Mouse (Mus musculus) hindbrain, embryonic 16.5 days (tissue): Measurements from ENCODE around the gene Trappc10. TPM values are rescaled to one million over a fixed set of nuclear protein-coding genes. Genes with fewer than 3 reads are reported as not detected.
A peak's percentile ranks its signal among the peaks of the same experiment; 100 is the strongest.
"Not testable (repeated sequence)": the region's sequence is repeated elsewhere in the genome, so short reads cannot be mapped to it uniquely, and the experiment has no call there.

ENCODE experiments used
- ATAC-seq: fragments of 200-750 bp; cut with Nextera tagmentation; 2 replicates; pipeline ENCODE4 v1.8.0; 2017; ENCODE audit warnings: moderate TSS enrichment, moderate library complexity
- H3K27ac ChIP-seq: fragments of 300-500 bp; sonication (generic); 2 replicates; pipeline ENCODE4 v1.5.1; 2014; ENCODE audit warnings: low read depth, mild to moderate bottlenecking, control low read depth, low read length, moderate library complexity
- H3K27me3 ChIP-seq: fragments of 300-500 bp; sonication (generic); replicated peaks from 2 replicates; pipeline ENCODE4 v1.6.1; 2014; ENCODE audit warnings: low read length; ENCODE audit not compliant: control insufficient read depth, insufficient read depth
- H3K36me3 ChIP-seq: fragments of 300-500 bp; sonication (generic); 2 replicates; pipeline ENCODE4 v1.6.1; 2014; ENCODE audit warnings: mild to moderate bottlenecking, low read length, moderate library complexity, mixed read lengths; ENCODE audit not compliant: control insufficient read depth, insufficient read depth
- H3K4me1 ChIP-seq: fragments of 300-500 bp; sonication (generic); 2 replicates; pipeline ENCODE4 v1.6.1; 2014; ENCODE audit warnings: low read depth, low read length; ENCODE audit not compliant: control insufficient read depth, insufficient read depth
- H3K4me2 ChIP-seq: fragments of 300-500 bp; sonication (generic); 2 replicates; pipeline ENCODE4 v1.6.1; 2014; ENCODE audit warnings: mild to moderate bottlenecking, low read length, control low read depth, moderate library complexity
- H3K4me3 ChIP-seq: fragments of 300-500 bp; sonication (generic); 2 replicates; pipeline ENCODE4 v1.5.1; 2014; ENCODE audit warnings: mild to moderate bottlenecking, low read length, control low read depth, moderate library complexity
- H3K9ac ChIP-seq: fragments of 300-500 bp; sonication (generic); 2 replicates; pipeline ENCODE4 v1.6.1; 2014; ENCODE audit warnings: low read depth, mild to moderate bottlenecking, control low read depth, low read length, moderate library complexity
- H3K9me3 ChIP-seq: fragments of 300-500 bp; sonication (generic); 2 replicates; pipeline ENCODE4 v1.6.1; 2014; ENCODE audit warnings: mild to moderate bottlenecking, low read length, moderate library complexity; ENCODE audit not compliant: control insufficient read depth
- WGBS: fragments of 180-500 bp; shearing (Covaris S2); extraction: QIAGEN DNeasy Blood & Tissue Kit; methylation state at CpG from one replicate; pipeline ENCODE4 v1.1.7; 2014; 5-methylcytosine and 5-hydroxymethylcytosine counted together
- polyA plus RNA-seq: library from polyadenylated mRNA; unstranded; fragments of >200 nt; fragmentation: Nextera tagmentation; extraction: Ambion mirVana; gene quantifications from 2 replicates; pipeline ENCODE4 v1.2.1, GENCODE M21; 2015

Trappc10 gene
- polyA plus RNA-seq, 1 experiment from 2014 or later = 11.3 TPM

GRCm38 (mm10) chr10:78201182-78201581, 43.3 kb downstream of the Trappc10 start:
- Histone ChIP-seq H3K4me1 (no peaks in the 10 kb centered on the region), H3K27ac (no peak overlapping the region), H3K36me3 (peaks cover 52% of the 10 kb centered on the region), H3K27me3 (no peaks in the 10 kb centered on the region), H3K9ac (no peak overlapping the region), H3K9me3 (no peaks in the 10 kb centered on the region), H3K4me2 (no peak overlapping the region), H3K4me3 (no peak overlapping the region)
- WGBS = 92% methylated on average over 4 of the region's 4 CpGs
- ATAC-seq = no peak

- H3K27me3 ChIP-seq = no peaks in the 10 kb centered on the region
Observed at GRCm38 (mm10) chr10:78192933-78193332, 51.5 kb downstream of the Trappc10 start.

DNA sequence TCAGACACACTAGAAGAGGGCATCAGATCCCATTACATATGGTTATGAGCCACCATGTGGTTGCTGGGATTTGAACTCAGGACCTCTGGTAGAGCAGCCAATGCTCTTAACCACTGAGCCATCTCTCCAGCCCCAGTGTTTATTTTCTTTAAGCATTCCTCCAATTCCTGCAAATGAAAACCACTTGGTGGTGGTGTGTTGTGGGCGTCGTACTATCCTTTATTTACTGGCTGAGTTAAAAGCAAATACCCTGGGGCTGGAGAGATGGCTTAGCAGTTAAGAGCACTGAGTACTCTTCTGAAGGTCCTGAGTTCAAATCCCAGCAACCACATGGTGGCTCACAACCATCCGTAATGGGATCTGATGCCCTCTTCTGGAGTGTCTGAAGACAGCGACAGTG, 58.4 kb downstream of the Trappc10 start:
- H3K27ac ChIP-seq, H3K4me2 ChIP-seq, ATAC-seq, H3K27me3 ChIP-seq, H3K9me3 ChIP-seq, H3K4me3 ChIP-seq, H3K9ac ChIP-seq: not testable (repeated sequence)
- H3K4me1 ChIP-seq = peaks cover 16% of the 10 kb centered on the region
- WGBS = 90% methylated on average over 4 of the region's 4 CpGs
- peaks cover 36% of the 10 kb centered on the region for H3K36me3 ChIP-seq

More at GRCm38 (mm10) chr10:78192933-78193332, 51.5 kb downstream of the Trappc10 start:
- Histone ChIP-seq H3K27ac (no peak overlapping the region), H3K9ac (no peak overlapping the region), H3K4me2 (no peak overlapping the region), H3K36me3 (peaks cover 49% of the 10 kb centered on the region), H3K4me1 (no peaks in the 10 kb centered on the region), H3K9me3 (no peaks in the 10 kb centered on the region), H3K4me3 (no peak overlapping the region)
- ATAC-seq = no peak
- WGBS = 87% methylated on average over 5 of the region's 5 CpGs

- H3K9me3 ChIP-seq = no peaks in the 10 kb centered on the region
- peak; percentile 63 for ATAC-seq
- H3K4me3 ChIP-seq = peak overlapping the region; percentile 53
- H3K4me2 ChIP-seq = peak overlapping the region; percentile 84
- H3K27ac ChIP-seq = peak overlapping the region; percentile 71
- no peaks in the 10 kb centered on the region for H3K27me3 ChIP-seq
- H3K9ac ChIP-seq = peak overlapping the region; percentile 38; the same call in 1 of the 2 replicates
- H3K36me3 ChIP-seq = peaks cover 42% of the 10 kb centered on the region
- peaks cover 16% of the 10 kb centered on the region for H3K4me1 ChIP-seq
- WGBS = 21% methylated on average over 9 of the region's 9 CpGs
Observed at GRCm38 (mm10) chr10:78185381-78185725, 59.1 kb downstream of the Trappc10 start.

GRCm38 (mm10) chr10:78184531-78185380, 59.7 kb downstream of the Trappc10 start, which contains the start of gene Pwp2:
Gene Pwp2, minus strand, starts transcription at chr10:78185149.
- Histone ChIP-seq H3K9me3 (no peaks in the 10 kb centered on the region), H3K36me3 (peaks cover 42% of the 10 kb centered on the region), H3K27me3 (no peaks in the 10 kb centered on the region), H3K27ac (peak within 1 kb of the TSS; percentile 71), H3K4me3 (peak within 1 kb of the TSS; percentile 53), H3K9ac (peak within 1 kb of the TSS; percentile 51), H3K4me2 (peak within 1 kb of the TSS; percentile 84), H3K4me1 (peaks cover 16% of the 10 kb centered on the region)
- peak; percentile 97 for ATAC-seq
- WGBS = 2% methylated on average over 47 of the region's 47 CpGs

- WGBS = 88% methylated on average over 3 of the region's 3 CpGs
- Histone ChIP-seq H3K9me3 (no peaks in the 10 kb centered on the region), H3K36me3 (peaks cover 48% of the 10 kb centered on the region), H3K4me1 (peaks cover 16% of the 10 kb centered on the region), H3K4me3 (no peak overlapping the region), H3K27ac (no peak overlapping the region), H3K27me3 (no peaks in the 10 kb centered on the region), H3K9ac (no peak overlapping the region), H3K4me2 (no peak overlapping the region)
- no peak for ATAC-seq
Observed at GRCm38 (mm10) chr10:78183577-78183976, 60.9 kb downstream of the Trappc10 start.

GRCm38 (mm10) chr10:78182321-78182720, 62.1 kb downstream of the Trappc10 start:
- Histone ChIP-seq H3K36me3 (peaks cover 49% of the 10 kb centered on the region), H3K4me3 (no peak overlapping the region)

DNA sequence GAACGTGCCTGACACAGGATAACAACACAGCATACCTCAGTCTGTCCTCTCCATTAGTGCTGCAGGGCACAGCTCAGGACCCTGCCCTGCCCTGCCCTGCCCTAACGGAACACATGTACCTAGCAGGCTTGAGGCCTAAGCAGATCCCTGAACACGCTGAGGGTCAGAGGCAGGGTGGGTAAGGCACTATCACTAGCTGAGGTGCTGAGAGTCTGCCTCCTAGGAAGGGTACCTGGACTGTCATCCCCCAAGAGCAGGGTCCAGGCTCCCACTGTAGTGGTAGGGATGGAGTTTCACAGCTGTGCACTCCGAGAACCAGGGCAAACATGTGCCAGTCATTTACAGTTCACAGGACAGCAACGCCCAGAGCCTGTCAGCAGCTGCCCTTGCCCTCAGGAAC, 70.0 kb downstream of the Trappc10 start:
- Histone ChIP-seq H3K9me3 (no peaks in the 10 kb centered on the region), H3K36me3 (peaks cover 69% of the 10 kb centered on the region), H3K9ac (no peak overlapping the region), H3K27me3 (no peaks in the 10 kb centered on the region), H3K4me3 (no peak overlapping the region), H3K4me1 (peaks cover 6% of the 10 kb centered on the region), H3K27ac (no peak overlapping the region), H3K4me2 (no peak overlapping the region)
- no peak for ATAC-seq
- WGBS = 91% methylated on average over 5 of the region's 5 CpGs

More at GRCm38 (mm10) chr10:78182321-78182720, 62.1 kb downstream of the Trappc10 start:
- Histone ChIP-seq H3K27me3 (no peaks in the 10 kb centered on the region), H3K4me1 (peaks cover 16% of the 10 kb centered on the region), H3K9ac (no peak overlapping the region), H3K4me2 (no peak overlapping the region), H3K27ac (no peak overlapping the region), H3K9me3 (no peaks in the 10 kb centered on the region)
- WGBS = 96% methylated on average over 17 of the region's 17 CpGs
- no peak for ATAC-seq

DNA sequence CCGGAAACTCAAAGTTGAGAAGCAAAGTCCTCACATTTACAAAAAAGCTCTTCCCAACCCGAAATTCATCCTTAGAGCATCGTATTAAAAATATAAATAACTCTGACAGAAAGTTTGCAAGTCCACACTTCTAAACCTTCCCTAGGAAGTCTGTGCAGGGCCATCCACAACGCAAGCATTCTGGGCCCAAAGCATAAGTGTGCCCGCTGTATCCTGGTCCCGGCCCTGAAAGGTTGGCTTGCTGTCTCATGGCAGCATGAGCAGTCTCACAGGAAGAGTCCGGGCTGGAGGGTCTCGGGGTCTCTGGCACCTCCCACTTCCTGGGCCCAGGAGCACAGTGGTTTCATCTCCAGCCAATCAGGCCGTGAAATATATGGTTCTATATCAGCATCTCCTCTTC, 72.9 kb downstream of the Trappc10 start:
- no peak overlapping the region for H3K27ac ChIP-seq
- peaks cover 45% of the 10 kb centered on the region for H3K36me3 ChIP-seq
- no peaks in the 10 kb centered on the region for H3K9me3 ChIP-seq
- no peak overlapping the region for H3K4me3 ChIP-seq
- no peaks in the 10 kb centered on the region for H3K27me3 ChIP-seq
- no peak overlapping the region for H3K4me2 ChIP-seq
- no peak overlapping the region for H3K9ac ChIP-seq
- WGBS = 94% methylated on average over 9 of the region's 9 CpGs
- ATAC-seq = no peak
- H3K4me1 ChIP-seq = peaks cover 20% of the 10 kb centered on the region
